Mouse (Mus musculus) embryonic fibroblast, embryonic 13.5 days (primary cell): ENCODE data around the gene Acsl5. TPM values are rescaled to one million over a fixed set of nuclear protein-coding genes. Genes with fewer than 3 reads are reported as not detected.

Experiments
- H3K27ac ChIP-seq: 2 replicates; pipeline ENCODE4 v1.5.1; 2012; ENCODE audit warnings: low read length, control low read depth, inconsistent platforms; ENCODE audit not compliant: insufficient read depth
- H3K4me1 ChIP-seq: 2 replicates; pipeline ENCODE4 v1.6.1; 2011; ENCODE audit warnings: low read length; ENCODE audit not compliant: control insufficient read depth, insufficient read depth
- H3K4me3 ChIP-seq: 2 replicates; pipeline ENCODE4 v1.5.1; 2011; ENCODE audit warnings: mild to moderate bottlenecking, control low read depth, low read length; ENCODE audit not compliant: insufficient read depth
- CTCF ChIP-seq: IDR thresholded peaks from 2 replicates; pipeline ENCODE4 v1.5.1; 2011; ENCODE audit warnings: mild to moderate bottlenecking, control low read depth, low read length, moderate library complexity, borderline replicate concordance; ENCODE audit not compliant: insufficient read depth
- POLR2A ChIP-seq: IDR thresholded peaks from 2 replicates; pipeline ENCODE4 v1.6.1; 2011; ENCODE audit warnings: low read depth, mild to moderate bottlenecking, control low read depth, low read length, moderate library complexity
- polyA plus RNA-seq: library from polyadenylated mRNA; stranded (reverse); fragments of >200 nt; gene quantifications from 2 replicates; pipeline ENCODE4 v1.2.4, GENCODE M21; 2011; ENCODE audit warnings: low read depth; ENCODE audit not compliant: missing spikeins, insufficient read length

The Acsl5 gene
- polyA plus RNA-seq, 1 experiment: 46.9 TPM

DNA sequence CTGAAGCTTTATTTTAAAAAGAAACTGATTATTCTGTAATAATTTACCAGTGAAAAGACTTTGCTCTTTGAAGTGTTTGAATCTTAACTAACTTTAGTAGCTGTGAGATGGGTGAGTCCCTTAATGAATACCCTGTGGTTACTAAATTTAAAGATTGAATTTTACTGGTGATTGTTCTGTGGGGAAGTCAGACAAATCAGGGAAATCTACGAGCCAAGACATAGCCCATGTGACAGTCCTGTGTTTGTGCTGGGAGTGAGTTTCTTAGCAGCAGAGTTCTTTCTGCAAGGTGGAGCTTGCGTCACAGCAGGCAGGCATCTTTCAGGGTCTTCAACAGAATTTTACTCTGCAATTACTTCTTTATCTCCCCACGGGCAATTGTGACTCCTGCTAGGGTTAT, 67.3 kb downstream of the Acsl5 start:
- Histone ChIP-seq H3K27ac (no peak overlapping the region), H3K4me3 (no peak overlapping the region), H3K4me1 (peaks cover 5% of the 10 kb centered on the region; the same call in 1 of the 2 replicates)
- no peak for TF ChIP-seq POLR2A
- TF ChIP-seq CTCF: no peak

DNA sequence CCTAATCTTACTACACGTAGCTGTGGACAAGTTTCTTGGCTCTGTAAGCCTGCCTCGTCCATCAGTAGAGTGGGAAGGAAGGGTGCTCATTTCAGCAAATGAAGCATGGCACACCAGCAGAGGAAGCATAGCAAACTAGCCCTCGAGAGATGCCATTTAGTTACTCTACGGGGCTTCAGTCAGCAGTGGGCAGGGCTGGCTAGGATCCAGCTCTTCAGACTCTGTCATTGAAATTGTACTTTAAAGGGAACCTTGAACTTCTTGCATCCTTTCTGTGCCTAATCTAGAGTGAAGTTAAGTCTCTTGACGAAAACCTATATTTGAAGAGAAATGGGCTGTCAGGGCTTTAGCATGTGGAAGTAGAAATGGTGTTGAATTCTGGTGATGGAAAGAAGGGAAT, 67.8 kb downstream of the Acsl5 start:
- TF ChIP-seq POLR2A (no peak), CTCF (no peak)
- no peak overlapping the region for H3K4me3 ChIP-seq
- peaks cover 4% of the 10 kb centered on the region; the same call in 1 of the 2 replicates for H3K4me1 ChIP-seq
- no peak overlapping the region for H3K27ac ChIP-seq

DNA sequence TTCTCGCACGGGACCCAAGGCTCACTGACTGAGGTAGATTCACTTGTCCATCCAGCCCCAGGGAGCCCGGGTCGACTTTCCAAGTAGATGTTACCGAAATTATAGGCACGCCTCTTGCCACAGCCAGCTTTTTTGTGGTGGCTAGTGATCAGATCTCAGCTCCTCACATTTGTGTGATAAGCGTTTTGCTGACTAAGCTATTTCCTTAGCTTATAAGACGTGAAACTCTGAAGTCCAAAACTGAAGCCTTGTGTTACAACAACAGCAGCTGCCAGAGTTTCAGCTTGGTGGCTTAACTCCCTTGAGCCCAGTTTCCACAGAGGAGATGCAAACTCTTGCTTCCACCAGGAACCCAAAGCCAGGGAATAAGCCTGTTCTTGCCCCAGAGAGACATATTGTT, 70.9 kb downstream of the Acsl5 start:
- H3K4me1 ChIP-seq: peaks cover 1% of the 10 kb centered on the region
- H3K27ac ChIP-seq: no peak overlapping the region
- H3K4me3 ChIP-seq: no peak overlapping the region
- TF ChIP-seq POLR2A (no peak), CTCF (no peak)

DNA sequence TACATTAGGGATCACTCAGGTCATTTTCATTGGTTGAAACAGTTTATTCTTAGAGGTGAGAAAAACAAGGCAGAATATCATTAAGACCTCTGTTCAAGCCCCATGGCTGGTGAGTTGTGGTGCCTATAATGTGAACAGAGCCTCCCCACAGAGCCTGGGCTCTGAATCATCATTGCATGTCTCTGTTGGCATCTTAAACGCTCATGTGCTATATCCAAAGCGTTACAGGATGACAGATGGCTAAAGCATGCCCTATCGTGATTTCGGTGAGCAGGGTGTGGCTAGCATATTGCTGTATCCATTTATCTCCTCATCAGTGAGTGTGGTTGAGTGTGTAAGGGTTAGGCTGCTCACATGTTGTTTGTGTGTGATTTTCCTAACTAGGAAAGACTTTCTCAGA, 75.8 kb downstream of the Acsl5 start:
- peaks cover 9% of the 10 kb centered on the region for H3K4me1 ChIP-seq
- H3K4me3 ChIP-seq: no peak overlapping the region
- TF ChIP-seq POLR2A (no peak), CTCF (no peak)
- H3K27ac ChIP-seq: peak overlapping the region; percentile 54; the same call in 1 of the 2 replicates

DNA sequence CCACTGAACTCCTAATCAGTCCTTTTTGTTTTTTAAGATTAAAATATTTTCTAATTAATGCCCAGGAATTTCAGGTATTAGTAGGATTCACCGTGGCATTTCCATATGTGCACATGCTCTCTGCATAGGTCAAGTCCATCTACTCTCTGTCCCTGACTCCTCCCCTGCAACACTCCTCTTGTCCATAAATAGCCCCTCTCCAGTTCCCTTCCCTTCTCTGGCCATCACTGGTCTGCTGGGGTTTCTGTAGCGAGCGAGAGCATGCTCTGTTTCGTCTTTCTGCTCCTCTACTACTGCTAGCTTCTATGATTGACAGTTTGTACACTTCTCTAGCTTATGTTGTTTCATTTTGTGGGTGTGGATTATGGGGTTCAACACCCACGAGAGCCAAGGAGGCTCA, 80.0 kb downstream of the Acsl5 start:
- H3K27ac ChIP-seq: no peak overlapping the region
- peaks cover 9% of the 10 kb centered on the region for H3K4me1 ChIP-seq
- H3K4me3 ChIP-seq: no peak overlapping the region
- no peak for TF ChIP-seq POLR2A

DNA sequence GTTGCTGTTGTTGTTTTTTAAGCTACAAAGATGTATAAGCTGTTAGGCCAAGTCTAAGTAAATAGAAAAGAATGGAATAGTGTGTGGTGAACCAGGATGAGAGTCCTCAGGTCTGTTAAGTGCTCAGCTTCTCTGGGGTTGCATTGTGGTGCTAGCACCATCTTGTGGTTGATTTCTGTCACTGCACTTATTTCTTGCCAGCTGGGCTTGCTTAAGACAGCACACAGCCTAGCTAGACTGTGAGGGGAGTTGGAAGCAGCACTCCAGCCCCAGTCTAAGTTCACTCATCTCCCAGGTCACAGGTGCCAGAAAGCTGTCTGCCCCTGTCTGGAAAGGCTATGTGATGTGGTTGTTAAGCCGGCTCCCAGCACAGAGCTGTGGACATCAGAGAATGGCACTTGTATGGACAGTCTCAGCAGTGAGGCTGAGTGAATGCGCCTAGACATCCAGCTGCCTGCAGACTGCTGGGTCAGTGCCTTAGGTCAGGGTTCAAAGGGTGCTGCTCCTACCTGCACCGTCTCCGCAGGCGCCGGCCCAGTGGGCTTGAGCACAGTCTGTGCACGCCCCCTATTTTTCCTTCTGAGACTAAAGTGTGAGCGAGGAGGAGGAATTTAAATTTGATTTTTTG, 81.0 kb downstream of the Acsl5 start:
- Histone ChIP-seq H3K4me3 (no peak overlapping the region), H3K27ac (no peak overlapping the region), H3K4me1 (peaks cover 6% of the 10 kb centered on the region)
- TF ChIP-seq CTCF: peak; percentile 48; the same call in 1 of the 2 replicates
- TF ChIP-seq POLR2A: no peak

DNA sequence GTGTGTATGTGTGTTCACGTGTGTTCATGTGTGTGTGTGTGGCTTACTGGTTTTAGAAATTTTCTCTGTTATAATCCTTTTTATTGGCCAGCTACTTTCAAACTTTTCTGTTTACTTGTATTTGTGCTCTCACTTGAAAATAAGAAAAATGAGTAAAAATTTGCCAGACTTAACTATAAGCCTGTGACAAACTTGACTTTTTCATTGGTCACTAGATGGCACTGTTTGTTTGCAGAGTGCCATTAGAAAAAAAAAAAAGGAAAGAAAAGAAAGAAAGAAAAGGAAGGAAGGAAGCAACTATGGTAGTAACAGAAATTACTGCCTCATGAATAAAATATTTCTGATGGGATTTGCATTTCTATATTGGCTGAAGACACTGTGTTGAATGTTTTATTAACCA, 84.1 kb downstream of the Acsl5 start:
- H3K27ac ChIP-seq: no peak overlapping the region
- TF ChIP-seq CTCF (no peak), POLR2A (no peak)
- no peaks in the 10 kb centered on the region for H3K4me1 ChIP-seq
- no peak overlapping the region for H3K4me3 ChIP-seq

DNA sequence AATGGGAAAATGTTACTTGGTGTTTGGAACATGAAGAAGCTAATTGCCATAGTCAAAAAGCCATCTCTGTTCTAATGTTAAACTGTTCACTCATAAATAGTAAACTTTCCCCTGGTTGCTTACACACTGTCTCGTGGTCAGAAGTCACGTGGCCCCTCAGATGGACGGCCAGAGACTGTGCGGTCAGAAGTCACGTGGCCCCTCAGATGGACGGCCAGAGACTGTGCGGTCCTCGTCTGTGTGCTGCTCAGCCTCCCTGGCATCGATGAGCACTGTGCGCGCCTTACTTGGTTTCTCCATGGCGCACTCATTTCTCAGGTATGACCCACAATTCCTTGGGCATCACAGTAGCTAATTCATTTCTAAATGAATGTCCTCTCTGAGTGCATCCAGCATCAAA, 84.7 kb downstream of the Acsl5 start:
- no peaks in the 10 kb centered on the region for H3K4me1 ChIP-seq
- TF ChIP-seq POLR2A: no peak
- TF ChIP-seq CTCF: no peak
- H3K4me3 ChIP-seq: no peak overlapping the region
- H3K27ac ChIP-seq: no peak overlapping the region

DNA sequence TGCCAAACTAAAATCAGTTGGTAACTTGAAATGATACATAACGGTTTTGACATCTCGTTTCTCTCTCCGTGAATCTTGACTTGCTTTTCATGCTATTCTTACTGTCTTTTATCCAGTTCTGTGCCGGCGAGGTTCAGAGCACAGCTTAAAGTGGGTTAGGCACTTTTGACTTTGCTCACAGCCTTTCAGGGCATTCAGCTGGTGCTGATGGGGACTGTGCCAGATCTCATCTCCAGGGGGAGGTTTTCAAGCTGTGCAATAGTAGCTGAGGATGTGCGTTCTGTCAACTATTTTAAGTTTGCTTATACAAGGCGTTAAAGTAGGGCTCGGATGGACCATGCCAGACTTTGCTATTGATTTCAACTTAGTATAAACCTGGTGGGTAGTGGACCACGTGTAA, 85.3 kb downstream of the Acsl5 start:
- Histone ChIP-seq H3K4me3 (no peak overlapping the region), H3K27ac (no peak overlapping the region), H3K4me1 (no peaks in the 10 kb centered on the region)
- TF ChIP-seq CTCF: no peak
- no peak for TF ChIP-seq POLR2A

DNA sequence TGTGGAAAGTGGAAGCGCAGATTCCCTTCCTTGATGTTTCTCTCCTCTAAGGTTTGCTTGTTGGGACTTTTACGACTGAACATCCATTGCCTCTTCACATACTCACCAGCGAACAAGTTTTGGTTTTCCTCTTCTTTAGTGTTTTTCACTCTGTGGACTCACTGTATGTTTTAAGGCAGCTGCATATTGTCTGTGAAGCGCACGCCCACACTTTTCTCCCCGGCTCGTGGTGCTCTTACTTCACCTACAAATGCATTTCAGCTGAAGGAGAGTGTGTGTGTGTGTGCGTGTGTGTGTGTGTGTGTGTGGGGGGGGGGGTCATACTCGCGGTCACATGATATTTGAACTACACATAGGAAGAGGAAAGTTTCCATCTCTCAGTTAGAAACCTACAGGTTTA, 85.9 kb downstream of the Acsl5 start:
- TF ChIP-seq CTCF: no peak
- Histone ChIP-seq H3K4me3 (no peak overlapping the region), H3K27ac (no peak overlapping the region), H3K4me1 (no peaks in the 10 kb centered on the region)

DNA sequence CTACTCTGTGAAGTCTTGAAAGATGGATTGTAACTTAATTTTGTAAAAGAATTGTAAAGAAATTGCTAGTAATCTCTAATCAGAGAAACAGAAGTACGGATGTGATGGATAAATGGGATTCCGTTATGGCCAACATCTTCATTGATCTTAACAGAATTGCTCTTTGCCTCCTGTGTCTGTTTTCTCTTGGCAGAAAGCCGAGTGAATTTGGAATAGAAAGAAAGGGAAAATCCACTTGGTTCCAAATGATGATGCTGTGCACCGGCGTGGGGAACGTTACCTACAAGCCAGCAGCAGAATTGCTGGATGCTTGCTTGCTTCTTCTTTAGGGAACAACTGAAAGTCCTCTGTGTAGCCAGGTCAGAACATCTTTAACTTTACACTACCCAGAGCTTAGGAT, 88.8 kb downstream of the Acsl5 start:
- Histone ChIP-seq H3K4me3 (no peak overlapping the region), H3K4me1 (no peaks in the 10 kb centered on the region), H3K27ac (no peak overlapping the region)
- TF ChIP-seq POLR2A (no peak), CTCF (no peak)
